In genomic region chr4:87954421-87955083, GRCm38 (mm10) we compare ENCODE assay signal across 15 mouse cellular contexts.
DNase-seq lines count a peak whose midpoint lies in the region; ATAC-seq and TF ChIP-seq lines count a peak whose summit lies in the region.
"Had no signal": no experiment of that assay in that cellular context is flagged by ENCODE, and none has a peak within 500 bp of the region (broad histone marks: within the 10 kb centered on the region; RNA-seq: fewer than 3 reads in every experiment).

No protein-coding gene starts in this region.

- H3K4me1 ChIP-seq in cerebellum, adult 2 months (ENCODE audit: control insufficient read depth, insufficient read depth, low read length): peaks cover 8% of the 10 kb centered on the region
- H3K4me1 ChIP-seq in lung, embryonic 15.5 days: peaks cover 9% of the 10 kb centered on the region
- no peaks in the 10 kb centered on the region for H3K4me1 ChIP-seq in lung, postnatal 0 days (ENCODE audit: insufficient read depth, low read depth, low read length)
- H3K4me1 ChIP-seq in liver, embryonic 12.5 days: peaks cover 23% of the 10 kb centered on the region

- TF ChIP-seq POLR2A in cerebellum, adult 2 months (IDR thresholded peaks at IDR 0.05; ENCODE audit: borderline replicate concordance, insufficient read depth, low read length): no peak

- no peaks in the 10 kb centered on the region for H3K27me3 ChIP-seq in cerebellum, adult 2 months (ENCODE audit: control insufficient read depth, insufficient read depth, low read length)
- H3K27me3 ChIP-seq in lung, embryonic 15.5 days: no peaks in the 10 kb centered on the region
- H3K27me3 ChIP-seq in lung, postnatal 0 days (replicated peaks; ENCODE audit: insufficient read depth, low read length): no peaks in the 10 kb centered on the region
- no peaks in the 10 kb centered on the region for H3K27me3 ChIP-seq in liver, embryonic 12.5 days (replicated peaks)
- H3K27me3 ChIP-seq: Patski had no signal

- DNase-seq in cerebellum, adult 2 months: no peak
- DNase-seq in cerebellum, adult 9-10 months: no peak
- no peak for DNase-seq in lung, postnatal 0 days (ENCODE audit: low spot score)
- DNase-seq in adrenal gland, postnatal 36 days: peak; percentile 20 to 22
- peak; percentile 44 to 50 for DNase-seq in left cerebral cortex, postnatal 36 days (ENCODE audit: low spot score in 2 of 2)
- no peak for DNase-seq in embryo, embryonic 9.5 days (ENCODE audit: extremely low spot score)
- DNase-seq: heart, postnatal 10 days; kidney, adult 18-20 months; layer of hippocampus, adult 9-11 months; thymus, adult 2 months had no signal

- TF ChIP-seq CTCF in cerebellum, adult 2 months (IDR thresholded peaks at IDR 0.05; ENCODE audit: borderline replicate concordance, insufficient read depth, low read depth, low read length): no peak
- TF ChIP-seq CTCF in lung, postnatal 0 days (IDR thresholded peaks at IDR 0.05): no peak

- WGBS in cerebellum, adult 2 months: 43% methylated on average over 7 of the region's 7 CpGs
- WGBS in lung, embryonic 15.5 days: 59% methylated on average over 7 of the region's 7 CpGs
- 66% methylated on average over 7 of the region's 7 CpGs for WGBS in lung, postnatal 0 days
- 69% methylated on average over 7 of the region's 7 CpGs for WGBS in liver, embryonic 12.5 days (ENCODE audit: insufficient replicate concordance)

- no peak for ATAC-seq in lung, embryonic 15.5 days (ENCODE audit: borderline replicate concordance, extremely low read depth, low FRiP score, low TSS enrichment)
- ATAC-seq in lung, postnatal 0 days: no peak
- no peak for ATAC-seq in liver, embryonic 12.5 days
- ATAC-seq: Patski had no signal

- no peak overlapping the region for H3K4me3 ChIP-seq in cerebellum, adult 2 months (replicated peaks; ENCODE audit: insufficient read depth, low read depth, low read length)
- H3K4me3 ChIP-seq in lung, embryonic 15.5 days: no peak overlapping the region
- no peak overlapping the region for H3K4me3 ChIP-seq in lung, postnatal 0 days (ENCODE audit: low read depth, low read length)
- no peak overlapping the region for H3K4me3 ChIP-seq in liver, embryonic 12.5 days

- TF ChIP-seq EP300 in lung, postnatal 0 days (IDR thresholded peaks at IDR 0.05): no peak

- no peak overlapping the region for H3K9ac ChIP-seq in lung, embryonic 15.5 days
- H3K9ac ChIP-seq in lung, postnatal 0 days (replicated peaks; ENCODE audit: low read depth): no peak overlapping the region
- H3K9ac ChIP-seq in liver, embryonic 12.5 days: no peak overlapping the region

- no peaks in the 10 kb centered on the region for H3K9me3 ChIP-seq in lung, embryonic 15.5 days
- no peaks in the 10 kb centered on the region for H3K9me3 ChIP-seq in lung, postnatal 0 days (ENCODE audit: low read length)
- H3K9me3 ChIP-seq in liver, embryonic 12.5 days (replicated peaks): no peaks in the 10 kb centered on the region

- H3K4me2 ChIP-seq in lung, embryonic 15.5 days: no peak overlapping the region
- H3K4me2 ChIP-seq in lung, postnatal 0 days (replicated peaks; ENCODE audit: low read depth, low read length): no peak overlapping the region
- no peak overlapping the region for H3K4me2 ChIP-seq in liver, embryonic 12.5 days
- H3K4me2 ChIP-seq: liver, embryonic 11.5 days had no signal

- no peaks in the 10 kb centered on the region for H3K36me3 ChIP-seq in lung, embryonic 15.5 days
- no peaks in the 10 kb centered on the region for H3K36me3 ChIP-seq in lung, postnatal 0 days (ENCODE audit: insufficient read depth, low read length)
- no peaks in the 10 kb centered on the region for H3K36me3 ChIP-seq in liver, embryonic 12.5 days

- H3K27ac ChIP-seq in cerebellum, adult 2 months (ENCODE audit: insufficient read depth, low read length): 0 out of 2 replicates have a peak overlapping the region, but pooled peaks have one; percentile 4
- peak overlapping the region; percentile 4; the same call in 1 of the 2 replicates for H3K27ac ChIP-seq in lung, embryonic 15.5 days
- no peak overlapping the region for H3K27ac ChIP-seq in lung, postnatal 0 days (ENCODE audit: low read length)
- H3K27ac ChIP-seq in liver, embryonic 12.5 days: no peak overlapping the region
- H3K27ac ChIP-seq: macrophage had no signal

- intact Hi-C loops in left cerebral cortex, postnatal 36 days (cut with DNase I): no loop called here

Comparison
In these comparisons a context has a peak if more than half of its experiments do, and no peak if none do; other contexts are left out.
1. H3K27ac ChIP-seq: peak in cerebellum, adult 2 months (single experiment) and lung, embryonic 15.5 days (single experiment); none in lung, postnatal 0 days (single experiment) and liver, embryonic 12.5 days (single experiment).
2. DNase-seq: peak in adrenal gland, postnatal 36 days (2 of 2) and left cerebral cortex, postnatal 36 days (2 of 2); none in cerebellum, adult 2 months (0 of 2), cerebellum, adult 9-10 months (single experiment), lung, postnatal 0 days (single experiment) and embryo, embryonic 9.5 days (single experiment).